Mouse (Mus musculus): Measurements from ENCODE around the gene Pkp1. TPM values are rescaled to one million over a fixed set of nuclear protein-coding genes. Genes with fewer than 3 reads are reported as not detected.

Pkp1 gene
- total and polyA plus RNA-seq, 3 experiments = 0.05 TPM; not detected in 2

DNA sequence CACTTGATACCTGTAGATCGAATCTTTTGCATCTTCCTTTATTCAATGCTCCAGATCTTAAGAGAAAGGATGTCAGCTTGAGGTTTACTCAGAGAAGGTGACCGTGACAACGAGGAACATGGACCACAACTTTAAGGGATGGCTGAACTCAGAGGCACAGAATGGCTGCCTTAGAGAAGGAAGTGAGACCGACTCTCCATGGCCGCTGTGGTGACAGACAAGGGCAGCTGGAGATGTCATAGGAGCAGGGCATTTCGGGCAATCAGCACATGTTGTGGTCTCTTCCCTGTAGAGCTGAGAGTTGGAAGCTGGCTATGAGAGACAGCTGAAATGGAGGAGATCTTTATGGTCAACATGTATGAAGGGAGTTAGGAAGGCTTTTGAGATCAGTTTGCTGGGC is 54.2 kb downstream of the Pkp1 start:
- no peak for ATAC-seq (ENCODE audit: extremely low read depth, insufficient number of reproducible peaks, low FRiP score, poor library complexity, severe bottlenecking)
- DNase-seq (ENCODE audit: low spot score) = no peak
- no peak for TF ChIP-seq POLR2AphosphoS5 (IDR thresholded peaks at IDR 0.05; ENCODE audit: insufficient replicate concordance, low read depth, low read length)
- TF ChIP-seq TAL1 (conservative IDR thresholded peaks at IDR 0.05; ENCODE audit: low read depth, low read length) = no peak
- TF ChIP-seq CTCF (IDR thresholded peaks at IDR 0.05; ENCODE audit: low read depth, low read length) = no peak
- TF ChIP-seq GATA2 (IDR thresholded peaks at IDR 0.05; ENCODE audit: borderline replicate concordance, low read depth, low read length) = no peak
- no peak for TF ChIP-seq GATA1 (IDR thresholded peaks at IDR 0.05; ENCODE audit: borderline replicate concordance, low read length)
- Histone ChIP-seq H3K4me3 (ENCODE audit: low read depth, low read length) (no peak overlapping the region), H3K36me3 (replicated peaks) (no peaks in the 10 kb centered on the region), H3K9me3 (replicated peaks) (no peaks in the 10 kb centered on the region), H3K27me3 (ENCODE audit: insufficient read depth, low read length) (peaks cover 45% of the 10 kb centered on the region), H3K4me1 (ENCODE audit: insufficient read depth, low read depth, low read length) (no peaks in the 10 kb centered on the region; the same call in 1 of the 2 replicates)

DNA sequence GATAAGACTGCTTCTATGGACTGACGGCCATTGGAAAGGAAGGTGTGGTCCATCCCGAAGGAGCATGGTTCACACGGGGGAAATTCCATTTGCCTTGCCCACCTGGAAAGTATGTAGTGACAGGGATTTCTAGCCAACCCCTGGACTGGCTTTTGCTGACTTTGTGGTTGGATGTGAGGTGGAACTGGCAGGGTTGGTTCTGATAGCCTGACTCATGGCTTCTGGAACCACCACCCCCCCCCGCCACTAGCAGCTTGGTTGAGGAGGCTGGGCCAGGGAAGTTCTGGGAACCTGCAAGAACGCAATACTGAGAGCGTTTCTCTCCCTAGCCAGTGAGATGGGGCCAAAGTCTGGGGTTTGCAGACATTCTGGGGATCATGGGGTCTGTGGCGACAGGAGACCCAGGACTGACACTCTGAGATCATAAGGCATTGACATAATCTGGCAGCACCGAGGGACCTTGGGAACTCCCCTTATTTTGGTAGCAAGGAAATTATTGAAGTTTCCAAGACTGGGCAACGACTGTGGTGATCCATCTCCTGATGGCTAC is 55.1 kb downstream of the Pkp1 start:
- no peak for ATAC-seq (ENCODE audit: extremely low read depth, insufficient number of reproducible peaks, low FRiP score, poor library complexity, severe bottlenecking)
- Histone ChIP-seq H3K4me1 (ENCODE audit: insufficient read depth, low read depth, low read length) (no peaks in the 10 kb centered on the region; the same call in 1 of the 2 replicates), H3K36me3 (replicated peaks) (no peaks in the 10 kb centered on the region), H3K4me3 (ENCODE audit: low read depth, low read length) (no peak overlapping the region), H3K9me3 (replicated peaks) (no peaks in the 10 kb centered on the region), H3K27me3 (ENCODE audit: insufficient read depth, low read length) (peaks cover 40% of the 10 kb centered on the region)
- TF ChIP-seq GATA2 (IDR thresholded peaks at IDR 0.05; ENCODE audit: borderline replicate concordance, low read depth, low read length) (no peak), CTCF (IDR thresholded peaks at IDR 0.05; ENCODE audit: low read depth, low read length) (no peak), POLR2AphosphoS5 (IDR thresholded peaks at IDR 0.05; ENCODE audit: insufficient replicate concordance, low read depth, low read length) (no peak), TAL1 (conservative IDR thresholded peaks at IDR 0.05; ENCODE audit: low read depth, low read length) (no peak), GATA1 (IDR thresholded peaks at IDR 0.05; ENCODE audit: borderline replicate concordance, low read length) (no peak)
- no peak for DNase-seq (ENCODE audit: low spot score)

DNA sequence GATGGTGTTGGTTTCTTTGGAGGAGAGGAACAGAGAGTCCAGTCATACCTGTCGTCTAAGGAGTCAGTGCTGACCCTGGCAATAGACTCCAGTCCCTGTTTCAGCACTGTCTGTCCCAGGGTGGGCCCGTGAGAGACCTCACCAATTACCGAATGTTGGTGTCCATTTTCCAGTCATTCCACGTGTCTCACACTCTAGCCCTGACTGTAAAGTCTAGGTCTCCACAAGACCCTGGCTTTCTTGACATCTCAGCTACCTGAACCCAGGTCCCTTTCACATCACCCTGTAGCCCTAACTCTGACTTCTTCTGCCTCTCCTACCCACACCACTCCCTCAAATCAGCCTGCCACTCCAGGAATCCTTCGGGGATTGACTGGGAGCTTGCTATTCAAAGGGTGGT is 56.4 kb downstream of the Pkp1 start:
- Histone ChIP-seq H3K4me1 (ENCODE audit: insufficient read depth, low read depth, low read length) (no peaks in the 10 kb centered on the region; the same call in 1 of the 2 replicates), H3K9me3 (replicated peaks) (no peaks in the 10 kb centered on the region), H3K36me3 (replicated peaks) (no peaks in the 10 kb centered on the region), H3K27me3 (ENCODE audit: insufficient read depth, low read length) (peaks cover 38% of the 10 kb centered on the region), H3K4me3 (ENCODE audit: low read depth, low read length) (no peak overlapping the region)
- DNase-seq (ENCODE audit: low spot score) (no peak), ATAC-seq (ENCODE audit: extremely low read depth, insufficient number of reproducible peaks, low FRiP score, poor library complexity, severe bottlenecking) (no peak)
- TF ChIP-seq POLR2AphosphoS5 (IDR thresholded peaks at IDR 0.05; ENCODE audit: insufficient replicate concordance, low read depth, low read length) (no peak), GATA2 (IDR thresholded peaks at IDR 0.05; ENCODE audit: borderline replicate concordance, low read depth, low read length) (no peak), GATA1 (IDR thresholded peaks at IDR 0.05; ENCODE audit: borderline replicate concordance, low read length) (no peak), TAL1 (conservative IDR thresholded peaks at IDR 0.05; ENCODE audit: low read depth, low read length) (no peak), CTCF (IDR thresholded peaks at IDR 0.05; ENCODE audit: low read depth, low read length) (no peak)

DNA sequence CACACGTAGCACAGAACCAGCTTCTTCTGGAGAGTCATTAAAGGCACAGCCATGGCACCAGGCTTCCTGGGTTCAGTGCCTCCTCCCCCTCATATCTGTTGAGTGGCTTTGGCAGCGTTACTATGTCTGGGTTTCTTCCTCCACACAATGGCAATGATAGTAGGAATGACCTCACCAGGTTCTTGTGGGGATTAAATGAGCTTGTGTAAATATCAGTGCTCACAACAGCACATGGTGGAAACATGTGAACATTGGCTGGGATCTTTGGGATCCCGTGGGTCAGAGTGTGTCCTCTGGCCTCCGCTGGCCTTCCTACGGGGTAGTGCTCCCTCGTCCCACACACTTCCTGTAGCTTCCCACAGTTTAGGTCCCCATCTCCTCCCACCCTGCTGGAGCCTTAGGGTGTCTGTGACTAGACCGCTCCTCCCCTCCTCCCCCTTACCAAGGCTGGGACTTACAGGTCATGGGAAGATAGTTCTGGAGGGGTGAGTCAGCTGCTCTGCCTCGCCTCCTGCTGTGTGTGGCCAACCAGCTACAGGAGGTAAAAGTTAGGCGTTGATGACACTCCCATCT is 56.9 kb downstream of the Pkp1 start:
- Histone ChIP-seq H3K27me3 (ENCODE audit: insufficient read depth, low read length) (peaks cover 38% of the 10 kb centered on the region), H3K4me1 (ENCODE audit: insufficient read depth, low read depth, low read length) (no peaks in the 10 kb centered on the region; the same call in 1 of the 2 replicates), H3K36me3 (replicated peaks) (no peaks in the 10 kb centered on the region), H3K4me3 (ENCODE audit: low read depth, low read length) (no peak overlapping the region), H3K9me3 (replicated peaks) (no peaks in the 10 kb centered on the region)
- no peak for DNase-seq (ENCODE audit: low spot score)
- ATAC-seq (ENCODE audit: extremely low read depth, insufficient number of reproducible peaks, low FRiP score, poor library complexity, severe bottlenecking) = no peak
- TF ChIP-seq POLR2AphosphoS5 (IDR thresholded peaks at IDR 0.05; ENCODE audit: insufficient replicate concordance, low read depth, low read length) (no peak), GATA1 (IDR thresholded peaks at IDR 0.05; ENCODE audit: borderline replicate concordance, low read length) (no peak), GATA2 (IDR thresholded peaks at IDR 0.05; ENCODE audit: borderline replicate concordance, low read depth, low read length) (no peak), CTCF (IDR thresholded peaks at IDR 0.05; ENCODE audit: low read depth, low read length) (no peak), TAL1 (conservative IDR thresholded peaks at IDR 0.05; ENCODE audit: low read depth, low read length) (no peak)

DNA sequence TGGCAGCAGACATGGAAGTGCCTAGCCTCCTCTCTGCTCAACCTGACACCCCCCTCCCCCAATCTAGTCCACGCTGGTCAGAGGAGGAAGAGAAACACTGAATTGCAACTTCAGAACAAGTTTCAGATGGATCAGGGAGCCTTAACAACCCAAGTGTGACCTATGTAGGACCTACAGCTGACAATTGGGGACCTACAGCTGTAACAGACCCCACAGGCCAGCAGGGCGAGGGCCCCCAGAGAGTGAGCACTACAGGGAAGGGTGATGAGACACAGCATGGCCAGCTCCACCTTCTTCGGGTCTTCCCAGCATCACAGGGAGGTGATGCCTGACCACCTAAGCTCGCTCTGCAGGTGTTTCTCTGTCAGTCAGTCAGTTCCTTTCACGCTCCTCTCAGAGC is 57.9 kb downstream of the Pkp1 start:
- H3K9me3 ChIP-seq (replicated peaks) = no peaks in the 10 kb centered on the region
- no peaks in the 10 kb centered on the region for H3K36me3 ChIP-seq (replicated peaks)
- TF ChIP-seq POLR2AphosphoS5 (IDR thresholded peaks at IDR 0.05; ENCODE audit: insufficient replicate concordance, low read depth, low read length) (no peak), GATA1 (IDR thresholded peaks at IDR 0.05; ENCODE audit: borderline replicate concordance, low read length) (no peak), GATA2 (IDR thresholded peaks at IDR 0.05; ENCODE audit: borderline replicate concordance, low read depth, low read length) (no peak), CTCF (IDR thresholded peaks at IDR 0.05; ENCODE audit: low read depth, low read length) (no peak), TAL1 (conservative IDR thresholded peaks at IDR 0.05; ENCODE audit: low read depth, low read length) (no peak)
- H3K4me1 ChIP-seq (ENCODE audit: insufficient read depth, low read depth, low read length) = no peaks in the 10 kb centered on the region; the same call in 1 of the 2 replicates
- no peak for DNase-seq (ENCODE audit: low spot score)
- H3K27me3 ChIP-seq (ENCODE audit: insufficient read depth, low read length) = peaks cover 39% of the 10 kb centered on the region
- H3K4me3 ChIP-seq (ENCODE audit: low read depth, low read length) = no peak overlapping the region
- ATAC-seq (ENCODE audit: extremely low read depth, insufficient number of reproducible peaks, low FRiP score, poor library complexity, severe bottlenecking) = no peak

DNA sequence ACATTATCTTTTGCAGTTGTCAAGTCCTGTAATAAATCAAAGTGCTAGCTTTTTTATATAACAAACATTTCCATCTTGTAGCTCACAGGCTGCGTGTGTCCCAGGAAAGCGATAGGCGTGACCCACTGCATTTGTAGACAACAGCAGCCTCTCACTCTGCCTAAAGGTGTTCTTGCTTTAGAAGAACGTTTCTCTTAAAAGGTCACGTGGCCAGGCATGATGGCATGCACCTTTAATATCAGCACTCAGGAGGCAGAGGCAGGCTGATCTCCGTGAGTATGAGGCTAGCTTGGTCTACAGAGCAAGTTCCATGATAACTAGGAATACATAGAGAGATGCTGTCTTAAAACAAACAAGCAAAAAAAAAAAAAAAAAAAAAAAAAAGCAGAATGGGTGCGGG is 60.5 kb downstream of the Pkp1 start:
- peaks cover 32% of the 10 kb centered on the region for H3K27me3 ChIP-seq (ENCODE audit: insufficient read depth, low read length)
- H3K9me3 ChIP-seq (replicated peaks) = no peaks in the 10 kb centered on the region
- H3K4me1 ChIP-seq (ENCODE audit: insufficient read depth, low read depth, low read length) = no peaks in the 10 kb centered on the region
- ATAC-seq (ENCODE audit: extremely low read depth, insufficient number of reproducible peaks, low FRiP score, poor library complexity, severe bottlenecking) (no peak), DNase-seq (ENCODE audit: low spot score) (no peak)
- H3K4me3 ChIP-seq (ENCODE audit: low read depth, low read length) = no peak overlapping the region
- TF ChIP-seq GATA2 (IDR thresholded peaks at IDR 0.05; ENCODE audit: borderline replicate concordance, low read depth, low read length) (no peak), CTCF (IDR thresholded peaks at IDR 0.05; ENCODE audit: low read depth, low read length) (no peak), GATA1 (IDR thresholded peaks at IDR 0.05; ENCODE audit: borderline replicate concordance, low read length) (no peak), TAL1 (conservative IDR thresholded peaks at IDR 0.05; ENCODE audit: low read depth, low read length) (no peak), POLR2AphosphoS5 (IDR thresholded peaks at IDR 0.05; ENCODE audit: insufficient replicate concordance, low read depth, low read length) (no peak)
- H3K36me3 ChIP-seq (replicated peaks) = no peaks in the 10 kb centered on the region
